Mouse (Mus musculus) WW6 (cell line): Measurements from ENCODE around the gene 4930447F04Rik.

Experiments
- DNase-seq: peaks from one replicate; pipeline ENCODE4 v3.0.0-alpha.2; 2013; ENCODE audit warnings: low read depth, low spot score

The 4930447F04Rik gene

GRCm38 (mm10) chrX:66304124-66304523 lies at the start of gene 4930447F04Rik:
Gene 4930447F04Rik, minus strand, starts transcription at chrX:66304224.
- DNase-seq = no peak
